Mouse (Mus musculus): ENCODE results near the gene Isoc2b. TPM values are rescaled to one million over a fixed set of nuclear protein-coding genes. Genes with fewer than 3 reads are reported as not detected.

The Isoc2b gene
- polyA plus RNA-seq, 1 experiment from 2014 or later = 15.7 TPM

- 4% methylated on average over 11 of the region's 11 CpGs for WGBS
- H3K36me3 ChIP-seq (ENCODE audit: control insufficient read depth, insufficient read depth, low read length) = no peaks in the 10 kb centered on the region
- H3K4me2 ChIP-seq (ENCODE audit: low read depth, low read length) = peak overlapping the region; percentile 92
- peak overlapping the region; percentile 44; the same call in 1 of the 2 replicates for H3K27ac ChIP-seq (ENCODE audit: low read length)
- H3K27me3 ChIP-seq (ENCODE audit: control insufficient read depth, insufficient read depth, low read depth, low read length) = no peaks in the 10 kb centered on the region
- no peaks in the 10 kb centered on the region for H3K9me3 ChIP-seq (ENCODE audit: control insufficient read depth, low read length)
- H3K9ac ChIP-seq (ENCODE audit: low read length) = peak overlapping the region; percentile 77
- H3K4me1 ChIP-seq (replicated peaks; ENCODE audit: control insufficient read depth, insufficient read depth, low read length) = peaks cover 7% of the 10 kb centered on the region
- peak overlapping the region; percentile 69 for H3K4me3 ChIP-seq (ENCODE audit: low read length)
- ATAC-seq (ENCODE audit: low read depth) = peak; percentile 34
These were observed 7.2 kb upstream of the Isoc2b start for GRCm38 (mm10) chr7:4877226-4877625.

GRCm38 (mm10) chr7:4876753-4877221 lies 6.7 kb upstream of the Isoc2b start, which contains the start of gene Isoc2a:
Gene Isoc2a (plus strand): TSS chr7:4877153.
- ATAC-seq (ENCODE audit: low read depth) = peak; percentile 100
- H3K27me3 ChIP-seq (ENCODE audit: control insufficient read depth, insufficient read depth, low read depth, low read length) = no peaks in the 10 kb centered on the region
- H3K27ac ChIP-seq (ENCODE audit: low read length) = peak within 1 kb of the TSS; percentile 44; the same call in 1 of the 2 replicates
- H3K4me2 ChIP-seq (ENCODE audit: low read depth, low read length) = peak within 1 kb of the TSS; percentile 92
- H3K4me1 ChIP-seq (replicated peaks; ENCODE audit: control insufficient read depth, insufficient read depth, low read length) = peaks cover 7% of the 10 kb centered on the region
- H3K9me3 ChIP-seq (ENCODE audit: control insufficient read depth, low read length) = no peaks in the 10 kb centered on the region
- peak within 1 kb of the TSS; percentile 77 for H3K9ac ChIP-seq (ENCODE audit: low read length)
- WGBS = under 1% methylated on average over 22 of the region's 22 CpGs
- peak within 1 kb of the TSS; percentile 69 for H3K4me3 ChIP-seq (ENCODE audit: low read length)
- no peaks in the 10 kb centered on the region for H3K36me3 ChIP-seq (ENCODE audit: control insufficient read depth, insufficient read depth, low read length)

- H3K4me2 ChIP-seq (ENCODE audit: low read depth, low read length) = peak overlapping the region; percentile 61
- H3K4me1 ChIP-seq (replicated peaks; ENCODE audit: control insufficient read depth, insufficient read depth, low read length) = peaks cover 22% of the 10 kb centered on the region
- H3K9me3 ChIP-seq (ENCODE audit: control insufficient read depth, low read length) = no peaks in the 10 kb centered on the region; the same call in 1 of the 2 replicates
- no peaks in the 10 kb centered on the region for H3K36me3 ChIP-seq (ENCODE audit: control insufficient read depth, insufficient read depth, low read length)
- WGBS = 32% methylated on average over 10 of the region's 10 CpGs
- no peaks in the 10 kb centered on the region for H3K27me3 ChIP-seq (ENCODE audit: control insufficient read depth, insufficient read depth, low read depth, low read length)
- ATAC-seq (ENCODE audit: low read depth) = no peak
- peak overlapping the region; percentile 80 for H3K27ac ChIP-seq (ENCODE audit: low read length)
- H3K9ac ChIP-seq (ENCODE audit: low read length) = peak overlapping the region; percentile 76
- peak overlapping the region; percentile 66 for H3K4me3 ChIP-seq (ENCODE audit: low read length)
These were observed 3.4 kb downstream of the Isoc2b start for GRCm38 (mm10) chr7:4866631-4867180.

- peak; percentile 99 for ATAC-seq (ENCODE audit: low read depth)
- 4% methylated on average over 40 of the region's 40 CpGs for WGBS
- peak overlapping the region; percentile 77 for H3K4me2 ChIP-seq (ENCODE audit: low read depth, low read length)
These were observed 4.2 kb downstream of the Isoc2b start for GRCm38 (mm10) chr7:4865579-4866493.

GRCm38 (mm10) chr7:4865090-4865489 lies 5.0 kb downstream of the Isoc2b start:
- H3K9me3 ChIP-seq (ENCODE audit: control insufficient read depth, low read length) = no peaks in the 10 kb centered on the region; the same call in 1 of the 2 replicates

More at GRCm38 (mm10) chr7:4865579-4866493, 4.2 kb downstream of the Isoc2b start:
- Histone ChIP-seq H3K9ac (ENCODE audit: low read length) (peak overlapping the region; percentile 84), H3K36me3 (ENCODE audit: control insufficient read depth, insufficient read depth, low read length) (no peaks in the 10 kb centered on the region), H3K4me1 (replicated peaks; ENCODE audit: control insufficient read depth, insufficient read depth, low read length) (peaks cover 22% of the 10 kb centered on the region), H3K27me3 (ENCODE audit: control insufficient read depth, insufficient read depth, low read depth, low read length) (no peaks in the 10 kb centered on the region), H3K4me3 (ENCODE audit: low read length) (peak overlapping the region; percentile 66), H3K9me3 (ENCODE audit: control insufficient read depth, low read length) (no peaks in the 10 kb centered on the region; the same call in 1 of the 2 replicates), H3K27ac (ENCODE audit: low read length) (peak overlapping the region; percentile 80)

GRCm38 (mm10) chr7:4864130-4864845 lies 5.8 kb downstream of the Isoc2b start:
- Histone ChIP-seq H3K27me3 (ENCODE audit: control insufficient read depth, insufficient read depth, low read depth, low read length) (no peaks in the 10 kb centered on the region), H3K9me3 (ENCODE audit: control insufficient read depth, low read length) (no peaks in the 10 kb centered on the region; the same call in 1 of the 2 replicates), H3K4me2 (ENCODE audit: low read depth, low read length) (no peak overlapping the region), H3K27ac (ENCODE audit: low read length) (no peak overlapping the region), H3K9ac (ENCODE audit: low read length) (no peak overlapping the region), H3K4me1 (replicated peaks; ENCODE audit: control insufficient read depth, insufficient read depth, low read length) (peaks cover 22% of the 10 kb centered on the region), H3K4me3 (ENCODE audit: low read length) (no peak overlapping the region), H3K36me3 (ENCODE audit: control insufficient read depth, insufficient read depth, low read length) (no peaks in the 10 kb centered on the region)
- no peak for ATAC-seq (ENCODE audit: low read depth)
- WGBS = 67% methylated on average over 5 of the region's 5 CpGs

More at GRCm38 (mm10) chr7:4865090-4865489, 5.0 kb downstream of the Isoc2b start:
- Histone ChIP-seq H3K4me2 (ENCODE audit: low read depth, low read length) (peak overlapping the region; percentile 77), H3K9ac (ENCODE audit: low read length) (peak overlapping the region; percentile 84; the same call in 1 of the 2 replicates), H3K27ac (ENCODE audit: low read length) (peak overlapping the region; percentile 76; the same call in 1 of the 2 replicates), H3K4me1 (replicated peaks; ENCODE audit: control insufficient read depth, insufficient read depth, low read length) (peaks cover 22% of the 10 kb centered on the region), H3K27me3 (ENCODE audit: control insufficient read depth, insufficient read depth, low read depth, low read length) (no peaks in the 10 kb centered on the region), H3K36me3 (ENCODE audit: control insufficient read depth, insufficient read depth, low read length) (no peaks in the 10 kb centered on the region), H3K4me3 (ENCODE audit: low read length) (peak overlapping the region; percentile 66)
- no peak for ATAC-seq (ENCODE audit: low read depth)
- 66% methylated on average over 5 of the region's 5 CpGs for WGBS

- Histone ChIP-seq H3K4me3 (ENCODE audit: low read length) (no peak overlapping the region), H3K36me3 (ENCODE audit: control insufficient read depth, insufficient read depth, low read length) (no peaks in the 10 kb centered on the region), H3K9me3 (ENCODE audit: control insufficient read depth, low read length) (no peaks in the 10 kb centered on the region; the same call in 1 of the 2 replicates), H3K27me3 (ENCODE audit: control insufficient read depth, insufficient read depth, low read depth, low read length) (no peaks in the 10 kb centered on the region), H3K4me2 (ENCODE audit: low read depth, low read length) (no peak overlapping the region), H3K27ac (ENCODE audit: low read length) (peak overlapping the region; percentile 68), H3K4me1 (replicated peaks; ENCODE audit: control insufficient read depth, insufficient read depth, low read length) (peaks cover 22% of the 10 kb centered on the region), H3K9ac (ENCODE audit: low read length) (no peak overlapping the region)
- 68% methylated on average over 7 of the region's 7 CpGs for WGBS
- no peak for ATAC-seq (ENCODE audit: low read depth)
These were observed 6.4 kb downstream of the Isoc2b start for GRCm38 (mm10) chr7:4863541-4864080.

GRCm38 (mm10) chr7:4863041-4863440 lies 7.0 kb downstream of the Isoc2b start:
- H3K27me3 ChIP-seq (ENCODE audit: control insufficient read depth, insufficient read depth, low read depth, low read length) = no peaks in the 10 kb centered on the region
- H3K9ac ChIP-seq (ENCODE audit: low read length) = no peak overlapping the region
- no peaks in the 10 kb centered on the region for H3K36me3 ChIP-seq (ENCODE audit: control insufficient read depth, insufficient read depth, low read length)
- H3K9me3 ChIP-seq (ENCODE audit: control insufficient read depth, low read length) = no peaks in the 10 kb centered on the region; the same call in 1 of the 2 replicates
- H3K4me3 ChIP-seq (ENCODE audit: low read length) = no peak overlapping the region
- peaks cover 22% of the 10 kb centered on the region for H3K4me1 ChIP-seq (replicated peaks; ENCODE audit: control insufficient read depth, insufficient read depth, low read length)
- WGBS = 9% methylated on average over 1 of the region's 1 CpGs
- no peak overlapping the region for H3K4me2 ChIP-seq (ENCODE audit: low read depth, low read length)
- H3K27ac ChIP-seq (ENCODE audit: low read length) = peak overlapping the region; percentile 68
- peak; percentile 13; the same call in 1 of the 2 replicates for ATAC-seq (ENCODE audit: low read depth)

Measured in lung, embryonic 16.5 days (tissue).